Mouse (Mus musculus): Measurements from ENCODE around the gene Fcgr1. TPM values are rescaled to one million over a fixed set of nuclear protein-coding genes. Genes with fewer than 3 reads are reported as not detected.
"Not testable (repeated sequence)": the region's sequence is repeated elsewhere in the genome, so short reads cannot be mapped to it uniquely, and the experiment has no call there.

The Fcgr1 gene
- total and polyA plus RNA-seq, 3 experiments, result 1.1 to 1.3 (median 1.2) TPM

DNA sequence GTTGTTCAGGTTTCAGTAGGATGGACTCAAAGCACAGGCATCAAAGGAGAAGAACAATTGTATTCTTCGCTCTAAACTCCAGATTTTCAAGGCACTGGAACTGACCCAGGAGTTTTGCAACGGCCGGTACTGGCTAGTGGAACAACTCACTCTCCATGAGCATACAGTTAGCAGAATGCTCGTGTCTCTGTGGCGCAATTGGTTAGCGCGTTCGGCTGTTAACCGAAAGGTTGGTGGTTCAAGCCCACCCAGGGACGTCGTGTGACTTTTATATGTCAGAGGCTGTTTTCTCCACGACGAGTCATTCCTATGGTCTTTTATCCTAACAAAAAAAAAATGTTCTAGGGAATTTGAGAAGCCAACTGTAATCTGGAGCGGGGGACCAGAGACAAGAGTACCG, 28.1 kb upstream of the Fcgr1 start:
- Histone ChIP-seq H3K27ac (no peak overlapping the region), H3K9ac (ENCODE audit: low read depth, low read length) (no peak overlapping the region), H3K79me2 (replicated peaks; ENCODE audit: control insufficient read depth, insufficient read depth, low read length) (no peaks in the 10 kb centered on the region), H3K4me3 (no peak overlapping the region), H3K27me3 (ENCODE audit: control insufficient read depth, insufficient read depth, low read length) (peaks cover 10% of the 10 kb centered on the region), H3K4me1 (ENCODE audit: control insufficient read depth, insufficient read depth, low read length) (no peaks in the 10 kb centered on the region), H3K36me3 (ENCODE audit: control insufficient read depth, insufficient read depth, low read length) (no peaks in the 10 kb centered on the region)
- WGBS, result 22% methylated on average over 15 of the region's 15 CpGs
- intact Hi-C loops (cut with DNase I), result no loop called here
- TF ChIP-seq POLR2A (IDR thresholded peaks at IDR 0.05; ENCODE audit: insufficient read depth, low read depth, low read length) (no peak), EP300 (IDR thresholded peaks at IDR 0.05; ENCODE audit: insufficient read depth, low read depth, low read length) (no peak), CTCF (IDR thresholded peaks at IDR 0.05) (no peak)
- no peak for DNase-seq

- intact Hi-C loops (cut with DNase I); H3K36me3 ChIP-seq (ENCODE audit: control insufficient read depth, insufficient read depth, low read length); H3K79me2 ChIP-seq (replicated peaks; ENCODE audit: control insufficient read depth, insufficient read depth, low read length); DNase-seq; H3K27me3 ChIP-seq (ENCODE audit: control insufficient read depth, insufficient read depth, low read length); H3K27ac ChIP-seq; H3K4me3 ChIP-seq; H3K9ac ChIP-seq (ENCODE audit: low read depth, low read length); H3K4me1 ChIP-seq (ENCODE audit: control insufficient read depth, insufficient read depth, low read length): not testable (repeated sequence)
- WGBS, result 91% methylated on average over 13 of the region's 13 CpGs
Observed at GRCm38 (mm10) chr3:96320003-96320402, 26.2 kb upstream of the Fcgr1 start.

- Histone ChIP-seq H3K79me2 (replicated peaks; ENCODE audit: control insufficient read depth, insufficient read depth, low read length) (no peaks in the 10 kb centered on the region), H3K4me1 (ENCODE audit: control insufficient read depth, insufficient read depth, low read length) (no peaks in the 10 kb centered on the region), H3K36me3 (ENCODE audit: control insufficient read depth, insufficient read depth, low read length) (no peaks in the 10 kb centered on the region), H3K27ac (no peak overlapping the region), H3K9ac (ENCODE audit: low read depth, low read length) (no peak overlapping the region), H3K4me3 (no peak overlapping the region), H3K27me3 (ENCODE audit: control insufficient read depth, insufficient read depth, low read length) (no peaks in the 10 kb centered on the region)
- TF ChIP-seq EP300 (IDR thresholded peaks at IDR 0.05; ENCODE audit: insufficient read depth, low read depth, low read length) (no peak), POLR2A (IDR thresholded peaks at IDR 0.05; ENCODE audit: insufficient read depth, low read depth, low read length) (no peak), CTCF (IDR thresholded peaks at IDR 0.05) (no peak)
- WGBS, result 50% methylated on average over 8 of the region's 8 CpGs
- intact Hi-C loops (cut with DNase I), result no loop called here
- DNase-seq, result no peak
Observed at GRCm38 (mm10) chr3:96312341-96313098, 18.8 kb upstream of the Fcgr1 start.

DNA sequence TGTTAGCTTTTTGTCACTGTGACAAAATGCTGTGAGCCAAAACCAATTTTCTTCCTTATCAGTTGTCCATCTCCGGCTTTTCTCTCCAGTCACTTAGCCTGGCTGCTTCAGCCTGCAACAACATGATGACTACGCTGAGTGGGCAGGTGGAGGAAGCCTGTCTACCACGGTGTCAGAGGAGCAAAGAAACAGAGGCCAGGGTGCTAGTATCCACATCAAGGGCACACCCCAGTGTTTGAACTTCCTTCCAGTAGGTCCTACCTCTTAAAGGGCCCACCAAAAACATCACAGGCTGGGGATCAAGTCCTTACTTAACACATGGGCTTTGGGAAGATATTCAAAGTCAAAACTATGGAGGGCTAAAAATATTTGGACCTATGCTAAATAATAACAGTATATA, 15.7 kb upstream of the Fcgr1 start:
- H3K36me3 ChIP-seq (ENCODE audit: control insufficient read depth, insufficient read depth, low read length), result no peaks in the 10 kb centered on the region
- H3K4me1 ChIP-seq (ENCODE audit: control insufficient read depth, insufficient read depth, low read length), result no peaks in the 10 kb centered on the region
- intact Hi-C loops (cut with DNase I), result no loop called here
- WGBS, result 52% methylated on average over 3 of the region's 3 CpGs
- TF ChIP-seq POLR2A (IDR thresholded peaks at IDR 0.05; ENCODE audit: insufficient read depth, low read depth, low read length), result no peak
- TF ChIP-seq CTCF (IDR thresholded peaks at IDR 0.05), result no peak
- TF ChIP-seq EP300 (IDR thresholded peaks at IDR 0.05; ENCODE audit: insufficient read depth, low read depth, low read length), result no peak
- H3K4me3 ChIP-seq, result no peak overlapping the region
- H3K27me3 ChIP-seq (ENCODE audit: control insufficient read depth, insufficient read depth, low read length), result no peaks in the 10 kb centered on the region
- H3K27ac ChIP-seq, result no peak overlapping the region
- H3K79me2 ChIP-seq (replicated peaks; ENCODE audit: control insufficient read depth, insufficient read depth, low read length), result no peaks in the 10 kb centered on the region
- no peak overlapping the region for H3K9ac ChIP-seq (ENCODE audit: low read depth, low read length)
- DNase-seq, result no peak

DNA sequence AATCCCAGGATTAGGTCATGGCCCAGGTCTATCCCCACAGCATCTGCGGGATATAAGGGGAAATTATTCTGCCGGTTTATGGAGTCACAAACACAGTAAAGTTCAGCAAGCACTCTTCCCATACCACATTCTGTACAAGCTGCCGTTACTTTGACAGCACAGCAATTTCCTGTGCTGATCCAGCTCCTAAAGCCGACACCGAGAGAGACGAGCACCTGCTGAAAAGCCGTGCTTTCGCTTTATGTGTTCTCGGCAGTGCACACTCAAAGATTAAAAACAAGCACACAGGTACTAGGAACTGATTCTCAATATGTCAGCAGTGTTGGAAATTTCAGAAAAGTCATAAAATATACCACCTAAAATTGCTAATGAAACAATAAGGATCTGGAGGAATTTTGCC, 12.7 kb upstream of the Fcgr1 start:
- Histone ChIP-seq H3K27ac (no peak overlapping the region), H3K27me3 (ENCODE audit: control insufficient read depth, insufficient read depth, low read length) (no peaks in the 10 kb centered on the region), H3K9ac (ENCODE audit: low read depth, low read length) (no peak overlapping the region), H3K4me1 (ENCODE audit: control insufficient read depth, insufficient read depth, low read length) (no peaks in the 10 kb centered on the region; the same call in 1 of the 2 replicates), H3K4me3 (no peak overlapping the region), H3K79me2 (replicated peaks; ENCODE audit: control insufficient read depth, insufficient read depth, low read length) (no peaks in the 10 kb centered on the region), H3K36me3 (ENCODE audit: control insufficient read depth, insufficient read depth, low read length) (no peaks in the 10 kb centered on the region)
- DNase-seq, result no peak
- WGBS, result 70% methylated on average over 9 of the region's 9 CpGs
- TF ChIP-seq POLR2A (IDR thresholded peaks at IDR 0.05; ENCODE audit: insufficient read depth, low read depth, low read length) (no peak), EP300 (IDR thresholded peaks at IDR 0.05; ENCODE audit: insufficient read depth, low read depth, low read length) (no peak), CTCF (IDR thresholded peaks at IDR 0.05) (no peak)
- intact Hi-C loops (cut with DNase I), result no loop called here

GRCm38 (mm10) chr3:96302076-96302475, 8.3 kb upstream of the Fcgr1 start:
- 80% methylated on average over 5 of the region's 5 CpGs for WGBS
- H3K27ac ChIP-seq, result no peak overlapping the region
- no peaks in the 10 kb centered on the region for H3K36me3 ChIP-seq (ENCODE audit: control insufficient read depth, insufficient read depth, low read length)
- no peak overlapping the region for H3K4me3 ChIP-seq
- no peak overlapping the region for H3K9ac ChIP-seq (ENCODE audit: low read depth, low read length)
- no peaks in the 10 kb centered on the region for H3K27me3 ChIP-seq (ENCODE audit: control insufficient read depth, insufficient read depth, low read length)
- DNase-seq, result no peak
- TF ChIP-seq CTCF (IDR thresholded peaks at IDR 0.05), result no peak
- no peak for TF ChIP-seq EP300 (IDR thresholded peaks at IDR 0.05; ENCODE audit: insufficient read depth, low read depth, low read length)
- no peak for TF ChIP-seq POLR2A (IDR thresholded peaks at IDR 0.05; ENCODE audit: insufficient read depth, low read depth, low read length)
- intact Hi-C loops (cut with DNase I), result no loop called here
- no peaks in the 10 kb centered on the region; the same call in 1 of the 2 replicates for H3K4me1 ChIP-seq (ENCODE audit: control insufficient read depth, insufficient read depth, low read length)
- no peaks in the 10 kb centered on the region for H3K79me2 ChIP-seq (replicated peaks; ENCODE audit: control insufficient read depth, insufficient read depth, low read length)

Data from heart, adult 2 months (tissue).